Mouse (Mus musculus) forebrain, embryonic 10.5 days (tissue): Measurements from ENCODE around the gene Siglecf. TPM values are rescaled to one million over a fixed set of nuclear protein-coding genes. Genes with fewer than 3 reads are reported as not detected.

Experiments
- DNase-seq: peaks from one replicate; pipeline ENCODE4 v3.0.0-alpha.2; 2017; ENCODE audit warnings: low spot score; ENCODE audit errors: extremely low spot score
- H3K27ac ChIP-seq: fragments of 300-500 bp; sonication (generic); 2 replicates; pipeline ENCODE4 v1.5.1; 2016; ENCODE audit warnings: mild to moderate bottlenecking
- H3K27me3 ChIP-seq: fragments of 300-500 bp; sonication (generic); 2 replicates; pipeline ENCODE4 v1.6.1; 2016; ENCODE audit warnings: mild to moderate bottlenecking; ENCODE audit not compliant: poor library complexity, severe bottlenecking
- H3K36me3 ChIP-seq: fragments of 300-500 bp; sonication (generic); replicated peaks from 2 replicates; pipeline ENCODE4 v1.6.1; 2016; ENCODE audit warnings: mild to moderate bottlenecking, moderate library complexity
- H3K4me1 ChIP-seq: fragments of 300-500 bp; sonication (generic); 2 replicates; pipeline ENCODE4 v1.6.1; 2016
- H3K4me3 ChIP-seq: fragments of 300-500 bp; sonication (generic); 2 replicates; pipeline ENCODE4 v1.5.1; 2016; ENCODE audit warnings: mild to moderate bottlenecking, moderate library complexity
- H3K9me3 ChIP-seq: fragments of 300-500 bp; sonication (generic); 2 replicates; pipeline ENCODE4 v1.6.1; 2016; ENCODE audit warnings: mild to moderate bottlenecking, moderate library complexity
- WGBS: fragments of 180-500 bp; shearing (Covaris S2); methylation state at CpG from one replicate; pipeline ENCODE4 v1.1.7; 2016; 5-methylcytosine and 5-hydroxymethylcytosine counted together
- polyA plus RNA-seq: library from polyadenylated mRNA; unstranded; fragments of >200 nt; fragmentation: Nextera tagmentation; extraction: Ambion mirVana; gene quantifications from 2 replicates; pipeline ENCODE4 v1.2.1, GENCODE M21; 2016

Gene Siglecf
- polyA plus RNA-seq, 1 experiment from 2014 or later, result 0.15 TPM

DNA sequence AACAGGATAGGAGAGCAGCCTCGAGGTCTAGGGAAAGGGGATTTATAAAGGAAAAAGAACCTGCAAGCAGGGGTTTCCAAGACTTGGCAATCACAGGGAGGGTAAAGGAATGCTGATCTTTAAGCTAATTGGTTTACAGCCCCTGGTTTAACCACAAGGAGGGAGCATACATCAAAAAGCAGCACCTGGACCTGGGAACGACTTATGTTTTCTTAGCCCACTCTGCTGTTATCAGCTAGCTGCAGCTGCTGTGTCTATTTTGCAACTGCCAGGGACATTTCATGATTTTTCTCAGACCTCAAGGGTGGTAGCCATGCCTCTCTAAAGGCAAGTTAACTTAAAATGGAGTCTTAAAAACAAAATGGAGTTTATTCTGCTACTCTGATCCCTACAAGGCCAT is 51.6 kb downstream of the Siglecf start:
- no peak overlapping the region for H3K27ac ChIP-seq
- H3K36me3 ChIP-seq, result no peaks in the 10 kb centered on the region
- no peaks in the 10 kb centered on the region for H3K4me1 ChIP-seq
- H3K9me3 ChIP-seq, result 0 out of 2 replicates have a peak, but pooled peaks cover 2% of the 10 kb centered on the region
- no peaks in the 10 kb centered on the region for H3K27me3 ChIP-seq
- no peak overlapping the region for H3K4me3 ChIP-seq
- DNase-seq, result no peak
- 55% methylated on average over 2 of the region's 2 CpGs for WGBS

DNA sequence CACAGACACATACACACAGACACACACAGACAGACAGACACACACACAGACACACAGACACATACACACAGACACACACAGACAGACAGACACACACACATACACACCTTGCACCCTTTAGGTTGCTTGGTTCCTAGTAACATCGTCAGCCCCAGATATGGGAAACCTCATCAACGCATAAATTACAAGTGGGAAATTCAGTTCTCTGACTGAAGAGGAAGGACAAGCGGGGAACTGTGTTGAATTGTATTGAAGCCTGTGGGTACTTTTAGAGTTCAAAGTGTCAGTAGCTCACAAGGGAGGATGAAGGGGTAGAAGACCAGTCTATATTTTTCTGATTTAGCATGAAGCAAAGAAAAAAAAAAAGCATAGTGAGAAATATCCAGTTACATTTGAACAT is 56.4 kb downstream of the Siglecf start:
- Histone ChIP-seq H3K4me3 (no peak overlapping the region), H3K9me3 (no peaks in the 10 kb centered on the region), H3K27ac (no peak overlapping the region), H3K27me3 (no peaks in the 10 kb centered on the region), H3K36me3 (no peaks in the 10 kb centered on the region), H3K4me1 (peaks cover 4% of the 10 kb centered on the region)
- 87% methylated on average over 3 of the region's 3 CpGs for WGBS
- DNase-seq, result no peak

DNA sequence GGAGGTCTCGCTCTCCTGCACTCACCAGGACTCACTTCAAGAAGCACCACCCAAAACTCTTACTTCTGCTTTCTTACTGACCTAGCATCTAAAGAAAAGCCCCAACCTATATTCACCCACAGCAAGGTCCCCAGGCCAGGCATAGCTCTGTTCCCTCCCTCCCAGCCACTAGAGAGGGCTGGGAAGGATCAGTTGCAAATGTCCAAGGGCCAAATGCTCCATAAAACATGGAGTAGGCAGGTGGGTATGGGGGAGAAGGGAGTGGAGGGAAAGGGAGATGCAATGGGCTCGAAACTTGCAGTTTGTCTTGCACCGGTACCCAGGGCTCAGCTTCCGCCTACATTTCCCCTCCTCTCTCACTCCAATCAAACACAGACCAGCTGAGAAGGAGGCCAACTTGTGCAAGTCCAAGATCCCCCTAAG is 57.0 kb downstream of the Siglecf start, which contains the start of gene Siglecg:
Gene Siglecg (plus strand): TSS at position 74 of the 423 bp plus-strand sequence.
- H3K4me1 ChIP-seq, result peaks cover 4% of the 10 kb centered on the region
- no peaks in the 10 kb centered on the region for H3K36me3 ChIP-seq
- no peak within 1 kb of the TSS for H3K4me3 ChIP-seq
- no peaks in the 10 kb centered on the region for H3K9me3 ChIP-seq
- over 99% methylated on average over 4 of the region's 4 CpGs for WGBS
- no peak within 1 kb of the TSS for H3K27ac ChIP-seq
- no peak for DNase-seq
- H3K27me3 ChIP-seq, result no peaks in the 10 kb centered on the region

DNA sequence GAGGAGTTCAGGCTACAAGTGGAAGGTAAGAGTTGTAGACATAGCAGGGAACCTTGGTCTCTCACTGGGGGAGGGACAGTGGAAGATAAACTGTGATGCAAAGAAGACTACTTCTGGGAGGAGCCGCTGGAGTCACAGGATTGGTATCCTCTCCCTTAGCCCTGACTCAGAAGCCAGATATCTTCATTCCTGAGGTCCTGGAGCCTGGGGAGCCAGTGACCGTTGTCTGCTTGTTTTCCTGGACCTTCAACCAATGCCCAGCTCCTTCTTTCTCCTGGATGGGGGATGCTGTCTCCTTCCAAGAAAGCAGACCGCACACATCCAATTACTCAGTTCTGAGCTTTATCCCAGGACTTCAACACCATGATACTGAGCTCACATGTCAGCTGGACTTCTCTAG is 57.9 kb downstream of the Siglecf start:
- H3K27ac ChIP-seq, result no peak overlapping the region
- no peak overlapping the region for H3K4me3 ChIP-seq
- no peak for DNase-seq
- H3K9me3 ChIP-seq, result no peaks in the 10 kb centered on the region
- H3K4me1 ChIP-seq, result peaks cover 4% of the 10 kb centered on the region
- H3K36me3 ChIP-seq, result no peaks in the 10 kb centered on the region
- WGBS, result 86% methylated on average over 3 of the region's 3 CpGs
- H3K27me3 ChIP-seq, result no peaks in the 10 kb centered on the region

Other genes with a start within 250 kb of the Siglecf start
- gene Zfp936, start 237.1 kb upstream of the Siglecf start, polyA plus RNA-seq, result not detected in 2 replicates
- 11.3 TPM in 2 replicates for gene Zfp715, start 38.0 kb upstream of the Siglecf start, polyA plus RNA-seq
- gene Siglecg, start 56.9 kb downstream of the Siglecf start, polyA plus RNA-seq, result 0.15 TPM in 1 of 2 replicates, not detected in the other
- gene Lim2, start 76.3 kb downstream of the Siglecf start, polyA plus RNA-seq, result not detected in 2 replicates
- gene Nkg7, start 85.7 kb downstream of the Siglecf start, polyA plus RNA-seq, result not detected in 2 replicates
- not detected in 2 replicates for gene Cldnd2, start 89.4 kb downstream of the Siglecf start, polyA plus RNA-seq
- 249 TPM in 2 replicates for gene Etfb, start 92.7 kb downstream of the Siglecf start, polyA plus RNA-seq
- 0.31 and 0.50 TPM in 2 replicates for gene Gm45233, start 92.8 kb downstream of the Siglecf start, polyA plus RNA-seq
- gene Vsig10l, start 111.8 kb downstream of the Siglecf start, polyA plus RNA-seq, result 2.1 and 2.7 TPM in 2 replicates
- gene Iglon5, start 138.7 kb downstream of the Siglecf start, polyA plus RNA-seq, result 0.80 and 1.1 TPM in 2 replicates
- gene 4931406B18Rik, start 154.6 kb downstream of the Siglecf start, polyA plus RNA-seq, result not detected in 2 replicates
- 0.70 and 0.86 TPM in 2 replicates for gene Cd33, start 193.1 kb downstream of the Siglecf start, polyA plus RNA-seq
- gene Zfp658, start 210.9 kb downstream of the Siglecf start, polyA plus RNA-seq, result 4.8 and 5.1 TPM in 2 replicates
- gene Zfp719, start 228.3 kb downstream of the Siglecf start, polyA plus RNA-seq, result 14.6 and 15.3 TPM in 2 replicates